Mouse (Mus musculus) granulocyte monocyte progenitor cell, adult 5-6 weeks (primary cell): ENCODE results near the gene Dpm3. TPM values are rescaled to one million over a fixed set of nuclear protein-coding genes. Genes with fewer than 3 reads are reported as not detected.
"Not testable (repeated sequence)": the region's sequence is repeated elsewhere in the genome, so short reads cannot be mapped to it uniquely, and the experiment has no call there.

Source experiments
- ATAC-seq: replicated peaks from 2 replicates; pipeline ENCODE4 v1.8.0; 2016; ENCODE audit warnings: mild to moderate bottlenecking, moderate TSS enrichment, inconsistent platforms; ENCODE audit not compliant: poor library complexity, severe bottlenecking
- total RNA-seq, 2 experiments: library from RNA; stranded (forward) in 1 of 2; stranded (reverse) in 1 of 2; fragments of 200-712, 200-1000 nt in 1 of 2; fragments of >200 nt in 1 of 2; fragmentation: Nextera tagmentation in 1 of 2; gene quantifications; 2 replicates each; pipeline ENCODE4 v1.2.3; 2014 to 2017

The Dpm3 gene
- total RNA-seq (2014; fragmentation: Nextera tagmentation) (31.2 and 122 TPM in 2 replicates), total RNA-seq (2017) (86.0 and 91.7 TPM in 2 replicates)

- no peak for ATAC-seq
These were observed at the start of gene Dpm3 for GRCm38 (mm10) chr3:89259076-89259475. Dpm3 (plus strand) TSS chr3:89259358.

GRCm38 (mm10) chr3:89209731-89210130 lies 49.4 kb upstream of the Dpm3 start:
- no peak for ATAC-seq

DNA sequence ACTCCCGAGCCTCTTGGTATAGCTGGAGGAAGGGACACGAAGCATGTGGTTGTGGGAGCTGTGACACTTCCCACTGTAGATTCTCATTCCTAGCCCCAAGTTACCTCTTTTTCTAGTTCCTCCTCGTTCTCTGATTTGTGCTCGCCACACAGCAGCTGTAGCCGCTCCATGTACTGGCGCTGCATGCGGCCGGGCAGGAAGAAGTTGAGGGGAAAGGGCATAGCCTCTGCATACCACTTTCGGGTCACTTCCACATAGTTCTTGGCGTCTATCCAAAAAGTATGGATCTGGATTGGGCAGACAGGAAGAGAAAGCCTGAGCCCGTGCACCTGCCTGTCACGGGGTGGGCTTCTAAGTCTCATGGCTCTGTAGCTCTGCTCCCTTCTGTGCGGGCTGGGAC lies 49.0 kb upstream of the Dpm3 start:
- ATAC-seq, result peak; percentile 20

GRCm38 (mm10) chr3:89210731-89211130 lies 48.4 kb upstream of the Dpm3 start:
- no peak for ATAC-seq

DNA sequence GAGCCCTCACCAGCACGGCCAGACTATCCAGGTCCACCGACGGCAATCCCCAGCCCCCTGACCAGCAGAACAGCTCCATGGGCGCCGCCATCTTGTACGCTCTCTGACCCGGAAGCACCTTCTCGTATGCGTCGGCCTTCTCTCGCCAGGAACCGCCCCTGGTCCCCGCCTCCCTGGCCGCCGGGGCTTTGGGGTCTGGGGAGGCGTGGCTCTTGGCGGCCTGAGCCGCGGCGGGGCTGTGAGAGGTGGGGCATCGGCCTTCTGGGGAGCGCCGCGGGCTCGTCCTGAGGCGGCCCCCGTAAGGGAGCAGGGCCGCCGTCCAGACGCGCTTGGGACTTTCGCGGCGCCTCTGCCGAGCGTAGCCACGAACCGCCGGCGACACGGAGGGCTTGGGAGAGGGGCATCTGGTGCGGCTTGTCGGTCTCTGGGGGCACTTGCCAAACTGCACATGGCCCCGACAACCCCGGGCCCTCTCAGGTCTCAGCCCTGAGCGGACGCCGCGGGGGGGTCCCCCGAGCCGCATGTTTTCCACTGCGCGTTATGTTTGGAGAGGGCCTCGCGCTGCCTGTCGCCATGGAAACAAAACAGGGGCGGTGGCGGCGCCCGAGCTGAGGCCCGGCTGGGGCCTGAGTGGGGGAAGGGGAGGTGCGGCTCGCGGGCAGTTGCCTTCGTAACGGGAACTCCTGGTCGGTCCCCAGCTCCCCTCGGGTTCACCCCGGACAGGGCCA lies 45.2 kb upstream of the Dpm3 start:
- peak; percentile 81 for ATAC-seq

GRCm38 (mm10) chr3:89214681-89215411 lies 44.3 kb upstream of the Dpm3 start, which contains the start of gene Thbs3:
Thbs3 (plus strand) TSS chr3:89215180.
- ATAC-seq, result no peak

DNA sequence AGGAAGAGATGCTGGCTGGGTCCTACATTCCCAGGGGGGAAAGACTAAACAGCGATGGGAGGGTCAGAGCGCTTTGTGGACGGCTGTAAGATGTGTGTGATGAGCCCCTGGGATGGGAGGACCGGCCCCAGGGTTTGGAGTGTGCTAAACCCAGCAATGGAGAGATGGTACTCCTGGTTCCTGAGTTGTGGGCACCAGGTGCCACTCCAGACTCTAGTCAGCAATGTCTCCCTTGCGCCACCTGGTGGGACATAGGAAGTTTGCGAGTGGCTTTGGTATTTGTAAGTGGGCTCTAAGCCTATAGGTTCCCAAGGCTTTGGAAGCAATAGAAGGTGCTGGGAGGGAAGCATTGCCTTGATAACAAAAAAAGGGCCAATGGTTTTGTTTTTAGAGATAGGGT lies 43.3 kb upstream of the Dpm3 start:
- ATAC-seq, result peak; percentile 55

GRCm38 (mm10) chr3:89216407-89216806 lies 42.8 kb upstream of the Dpm3 start:
- ATAC-seq, result not testable (repeated sequence)

DNA sequence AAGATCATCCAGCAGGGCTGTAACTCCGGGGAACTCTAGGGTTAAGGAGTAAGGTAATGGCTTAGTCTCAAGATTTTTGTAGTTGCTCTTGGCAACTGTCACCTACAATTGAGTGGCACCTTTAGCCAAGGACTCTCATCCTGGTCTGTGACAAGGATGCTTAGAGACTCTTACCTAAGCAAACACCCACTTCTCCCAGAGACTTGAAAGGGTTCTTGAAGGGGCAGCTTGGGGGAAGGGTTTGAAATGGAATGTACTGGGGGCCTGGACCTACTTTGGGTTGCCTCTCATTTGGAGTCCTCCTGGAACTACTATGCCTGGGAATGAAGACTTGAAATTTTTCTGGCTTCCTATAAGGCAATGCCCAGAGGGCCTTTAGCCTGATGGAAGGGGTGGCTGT lies 40.9 kb upstream of the Dpm3 start:
- ATAC-seq, result no peak

DNA sequence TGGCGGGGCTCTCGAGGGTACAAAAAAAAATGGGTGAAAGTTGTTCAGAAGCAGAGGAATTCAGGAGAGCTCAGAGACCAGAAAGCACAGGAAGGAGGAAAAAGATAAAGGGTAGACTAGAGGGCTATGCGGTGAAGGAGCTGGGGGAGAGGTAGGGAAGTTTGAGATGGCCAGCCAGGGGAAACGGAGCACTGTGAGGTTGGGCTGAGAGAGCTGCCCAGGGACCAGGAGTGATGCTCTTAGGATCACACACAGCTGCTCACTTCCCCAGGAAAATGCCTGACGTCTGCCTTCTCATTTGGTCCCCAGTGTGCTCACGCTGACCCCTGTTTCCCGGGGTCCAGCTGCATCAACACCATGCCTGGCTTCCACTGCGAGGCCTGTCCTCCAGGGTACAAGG lies 39.6 kb upstream of the Dpm3 start:
- no peak for ATAC-seq

GRCm38 (mm10) chr3:89221167-89221566 lies 38.0 kb upstream of the Dpm3 start:
- no peak for ATAC-seq

DNA sequence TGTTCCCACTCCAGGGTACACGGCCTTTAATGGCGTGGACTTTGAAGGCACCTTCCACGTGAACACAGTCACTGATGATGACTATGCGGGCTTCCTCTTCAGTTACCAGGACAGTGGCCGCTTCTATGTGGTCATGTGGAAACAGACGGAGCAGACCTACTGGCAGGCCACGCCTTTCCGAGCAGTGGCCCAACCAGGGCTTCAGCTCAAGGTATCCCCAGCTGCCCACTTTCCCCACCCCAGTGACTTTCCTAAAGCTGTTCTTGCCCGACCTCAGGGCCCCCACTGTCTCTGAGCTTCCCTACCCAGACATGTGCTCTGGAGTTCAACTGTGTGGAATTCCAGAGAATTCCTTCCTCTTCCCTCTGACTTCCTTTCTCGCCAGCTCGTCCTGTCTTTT lies 34.4 kb upstream of the Dpm3 start:
- ATAC-seq, result no peak

GRCm38 (mm10) chr3:89225321-89225815 lies 33.8 kb upstream of the Dpm3 start:
- ATAC-seq, result no peak

DNA sequence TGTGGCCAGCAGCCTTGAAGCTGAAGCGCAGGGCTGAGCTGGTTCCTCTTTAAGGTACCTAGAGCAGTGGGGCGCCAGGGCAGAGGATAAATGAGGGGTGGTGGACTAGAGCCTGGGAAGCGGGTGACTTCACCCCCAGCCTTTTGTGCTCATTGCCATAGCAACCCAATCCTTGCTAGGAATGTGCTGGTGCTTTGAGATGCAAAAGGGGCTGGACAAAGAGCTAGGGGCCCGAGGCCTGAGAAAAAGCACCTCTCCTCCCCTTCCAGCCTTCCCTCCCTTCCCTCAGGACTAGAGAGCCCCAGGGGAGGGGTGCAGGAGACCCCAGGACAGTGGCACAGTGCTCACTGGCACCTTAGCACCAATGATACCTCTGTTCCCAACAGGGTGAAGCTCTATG lies 33.2 kb upstream of the Dpm3 start:
- ATAC-seq, result no peak

DNA sequence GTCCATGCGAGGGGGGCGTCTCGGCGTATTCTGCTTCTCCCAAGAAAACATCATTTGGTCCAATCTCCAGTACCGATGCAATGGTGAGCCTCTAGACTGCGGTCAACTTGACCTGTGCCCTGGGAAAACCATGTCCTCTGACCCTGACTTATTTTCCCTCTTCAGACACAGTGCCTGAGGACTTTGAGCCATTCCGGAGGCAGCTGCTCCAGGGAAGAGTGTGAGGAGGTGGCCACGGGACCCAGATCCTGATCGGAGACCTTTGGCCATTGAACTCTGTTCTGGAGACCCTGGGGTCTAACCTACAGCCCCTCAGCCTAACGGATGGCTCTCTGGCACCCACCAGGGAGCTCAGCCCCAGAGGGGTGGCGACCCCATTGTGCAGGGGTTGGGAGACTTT lies 32.8 kb upstream of the Dpm3 start:
- no peak for ATAC-seq

DNA sequence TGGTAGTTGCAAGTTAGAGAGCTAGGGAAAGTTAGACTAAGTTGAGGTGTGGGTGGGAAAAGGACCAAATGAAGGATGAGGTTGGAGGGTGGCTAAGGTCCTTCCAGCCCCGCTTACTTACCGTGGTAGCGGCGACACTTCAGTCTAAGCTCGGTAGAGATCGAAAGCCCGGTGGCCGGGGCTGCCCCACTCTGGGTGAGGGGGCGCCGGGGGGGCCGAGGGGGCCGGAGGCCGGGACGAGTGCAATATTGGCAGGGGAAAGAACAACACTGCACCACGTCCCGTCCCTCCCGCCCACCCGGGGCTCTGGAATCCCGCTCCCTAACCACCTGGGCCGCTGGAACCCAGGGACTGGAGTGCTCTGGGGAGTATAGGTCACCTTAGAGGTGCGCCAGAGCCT lies 32.3 kb upstream of the Dpm3 start, which contains the start of gene Mtx1:
TSS of gene Mtx1 (minus strand) at position 189 of the 400 bp plus-strand sequence.
- no peak for ATAC-seq

DNA sequence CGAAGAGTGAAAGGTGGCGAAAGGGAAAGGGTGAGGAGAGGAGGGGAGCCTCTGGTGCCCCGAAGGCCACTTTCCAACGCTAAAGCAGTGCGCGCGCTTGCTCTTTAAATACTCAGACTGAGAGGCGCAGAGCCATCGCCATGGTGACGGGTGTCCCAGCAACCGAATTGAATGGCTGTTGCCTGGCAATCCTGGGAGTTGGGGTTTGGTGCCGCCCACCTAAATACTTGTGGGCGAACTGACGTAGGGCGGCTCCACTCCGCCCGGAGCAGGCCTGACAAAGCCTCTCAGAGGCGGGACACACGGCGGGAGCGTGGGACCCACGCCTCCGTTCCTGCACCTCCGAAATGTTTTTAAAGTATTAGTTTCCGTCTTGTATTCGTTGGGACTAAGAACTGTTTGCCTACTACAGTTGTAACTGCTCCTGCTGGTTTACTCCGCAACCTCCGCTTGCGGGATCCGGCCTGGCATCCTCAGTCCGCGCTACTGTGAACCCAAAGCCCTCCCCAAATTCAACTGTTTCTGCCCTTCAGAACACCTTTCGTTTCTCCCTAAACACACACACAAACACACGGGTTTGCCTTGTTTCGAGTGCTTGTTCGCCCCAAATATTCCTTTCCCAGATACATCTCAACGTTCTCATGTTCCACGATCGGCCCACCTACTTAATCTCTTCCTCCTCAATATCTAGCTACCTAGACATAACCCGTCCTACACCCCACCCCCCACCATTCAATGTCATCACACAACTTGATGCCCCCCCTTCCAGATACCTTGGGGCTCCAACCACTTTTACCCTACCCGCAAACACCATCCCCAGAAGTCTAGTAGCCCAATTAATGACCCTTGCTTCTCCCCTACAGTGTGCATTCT lies 31.6 kb upstream of the Dpm3 start:
- peak; percentile 61 for ATAC-seq

DNA sequence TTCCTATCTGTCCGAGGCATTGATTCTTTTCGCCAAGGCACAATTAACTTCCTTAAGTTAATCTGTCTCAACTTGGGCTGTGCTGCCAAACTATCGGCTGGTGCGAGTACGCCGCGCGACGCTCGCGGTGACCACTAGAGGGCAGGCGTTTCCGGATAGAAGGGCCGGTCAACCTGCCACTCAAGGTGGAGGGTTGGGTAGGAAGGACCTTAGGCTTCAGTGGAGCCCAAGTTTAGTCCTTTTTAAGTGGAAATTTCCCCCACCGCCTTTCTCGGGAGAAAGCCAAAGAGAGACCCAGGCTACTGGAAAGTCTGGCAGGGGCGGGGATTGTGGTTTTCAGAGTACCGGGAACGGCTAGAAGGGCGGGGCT lies 31.0 kb upstream of the Dpm3 start:
- ATAC-seq, result peak; percentile 76

GRCm38 (mm10) chr3:89228836-89229235 lies 30.3 kb upstream of the Dpm3 start, which contains the start of gene Muc1:
Muc1 (plus strand) TSS chr3:89229057.
- no peak for ATAC-seq

DNA sequence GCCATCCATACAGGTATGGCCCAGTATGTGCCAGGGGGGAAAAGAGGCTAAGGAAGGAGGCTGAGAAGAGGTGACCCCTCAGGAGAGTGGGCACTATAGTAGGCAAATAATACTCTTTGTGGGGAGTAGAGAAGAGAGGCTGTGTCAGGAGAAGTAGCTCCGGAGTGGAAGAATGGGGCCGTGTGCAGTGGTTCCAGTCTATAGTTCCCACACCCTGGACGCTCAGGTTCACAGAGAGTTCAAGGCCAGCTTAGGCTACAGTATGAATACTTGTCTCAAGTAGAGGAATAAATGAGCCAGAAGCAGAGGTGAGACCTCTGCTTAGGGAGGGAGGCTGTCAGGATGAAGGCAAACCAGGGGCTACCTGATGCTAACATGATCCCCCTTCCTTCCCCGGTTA lies 29.9 kb upstream of the Dpm3 start:
- no peak for ATAC-seq

GRCm38 (mm10) chr3:89230561-89230960 lies 28.6 kb upstream of the Dpm3 start:
- no peak for ATAC-seq
